Mouse (Mus musculus): ENCODE measurements around the gene Lrig3. TPM values are rescaled to one million over a fixed set of nuclear protein-coding genes. Genes with fewer than 3 reads are reported as not detected.
A peak's percentile ranks its signal among the peaks of the same experiment; 100 is the strongest.

Gene Lrig3
- polyA plus RNA-seq, 1 experiment: 1.3 TPM

DNA sequence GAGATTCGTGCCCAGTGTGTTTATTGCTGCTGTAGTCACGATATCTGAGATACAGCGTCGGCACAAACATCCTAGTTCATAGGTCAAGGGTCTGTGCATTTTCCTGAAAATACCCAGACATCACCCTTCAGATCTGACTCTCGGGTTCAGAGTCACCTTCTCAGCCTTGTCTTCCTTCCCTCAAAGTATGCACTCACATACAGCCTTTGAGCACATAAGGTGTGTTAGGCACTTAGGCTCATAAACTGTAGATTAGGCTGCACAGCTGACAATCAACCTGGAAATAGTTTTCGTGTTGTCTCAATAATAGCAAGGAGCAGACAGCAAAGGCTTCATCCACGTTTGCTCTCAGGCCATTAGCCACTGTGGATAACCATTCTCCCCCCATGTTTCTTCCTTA, 11.6 kb upstream of the Lrig3 start:
- Histone ChIP-seq H3K27ac (ENCODE audit: control insufficient read depth, insufficient read depth, low read depth, low read length, poor library complexity) (no peak overlapping the region), H3K4me1 (ENCODE audit: control insufficient read depth, insufficient read depth, low read length) (no peaks in the 10 kb centered on the region), H3K4me3 (replicated peaks; ENCODE audit: control insufficient read depth, low read depth, low read length) (no peak overlapping the region)
- WGBS: 76% methylated on average over 7 of the region's 7 CpGs
- TF ChIP-seq CTCF (IDR thresholded peaks at IDR 0.05; ENCODE audit: control insufficient read depth, insufficient read depth, low read length): no peak
- no peak for TF ChIP-seq POLR2A (IDR thresholded peaks at IDR 0.05; ENCODE audit: borderline replicate concordance, control insufficient read depth, low read depth, low read length)

DNA sequence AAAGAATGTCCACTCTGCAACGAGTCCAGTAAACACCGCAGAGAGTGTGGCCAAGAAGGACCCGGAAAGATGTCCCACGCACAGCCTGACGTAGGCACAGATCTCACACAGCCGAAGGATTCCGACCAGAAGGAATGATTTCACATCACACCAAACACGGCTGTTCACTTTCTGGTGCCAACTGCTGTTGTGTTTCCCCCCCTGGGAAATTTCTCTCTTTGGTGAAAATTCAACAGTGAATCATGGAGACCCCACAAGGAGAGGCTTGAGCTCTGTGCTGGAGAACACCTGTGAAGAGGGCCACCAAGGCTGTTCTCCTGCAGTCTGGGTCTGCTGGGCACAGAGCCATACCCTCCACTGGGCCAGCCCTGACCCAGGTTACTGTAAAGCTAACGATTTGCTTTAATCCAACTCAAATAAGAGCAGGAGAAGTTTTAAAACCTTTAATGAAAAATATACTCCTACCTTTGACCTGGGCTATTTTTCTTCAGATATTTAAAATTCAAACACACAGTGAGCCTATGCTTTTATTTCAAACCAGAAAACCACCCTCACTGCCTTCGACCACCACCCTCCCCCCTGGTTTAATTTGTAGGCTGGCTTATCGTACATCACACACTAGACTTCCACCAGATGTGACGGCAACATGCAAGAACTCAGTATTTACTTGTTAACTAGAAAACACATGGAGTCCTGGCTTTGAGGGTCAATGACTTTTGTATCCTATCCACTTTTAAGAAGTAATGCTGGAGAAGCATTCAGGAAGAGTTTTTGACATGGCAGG, 11.0 kb upstream of the Lrig3 start:
- TF ChIP-seq CTCF (IDR thresholded peaks at IDR 0.05; ENCODE audit: control insufficient read depth, insufficient read depth, low read length) (no peak), POLR2A (IDR thresholded peaks at IDR 0.05; ENCODE audit: borderline replicate concordance, control insufficient read depth, low read depth, low read length) (no peak)
- 83% methylated on average over 12 of the region's 12 CpGs for WGBS
- Histone ChIP-seq H3K4me1 (ENCODE audit: control insufficient read depth, insufficient read depth, low read length) (no peaks in the 10 kb centered on the region), H3K4me3 (replicated peaks; ENCODE audit: control insufficient read depth, low read depth, low read length) (no peak overlapping the region), H3K27ac (ENCODE audit: control insufficient read depth, insufficient read depth, low read depth, low read length, poor library complexity) (no peak overlapping the region)

DNA sequence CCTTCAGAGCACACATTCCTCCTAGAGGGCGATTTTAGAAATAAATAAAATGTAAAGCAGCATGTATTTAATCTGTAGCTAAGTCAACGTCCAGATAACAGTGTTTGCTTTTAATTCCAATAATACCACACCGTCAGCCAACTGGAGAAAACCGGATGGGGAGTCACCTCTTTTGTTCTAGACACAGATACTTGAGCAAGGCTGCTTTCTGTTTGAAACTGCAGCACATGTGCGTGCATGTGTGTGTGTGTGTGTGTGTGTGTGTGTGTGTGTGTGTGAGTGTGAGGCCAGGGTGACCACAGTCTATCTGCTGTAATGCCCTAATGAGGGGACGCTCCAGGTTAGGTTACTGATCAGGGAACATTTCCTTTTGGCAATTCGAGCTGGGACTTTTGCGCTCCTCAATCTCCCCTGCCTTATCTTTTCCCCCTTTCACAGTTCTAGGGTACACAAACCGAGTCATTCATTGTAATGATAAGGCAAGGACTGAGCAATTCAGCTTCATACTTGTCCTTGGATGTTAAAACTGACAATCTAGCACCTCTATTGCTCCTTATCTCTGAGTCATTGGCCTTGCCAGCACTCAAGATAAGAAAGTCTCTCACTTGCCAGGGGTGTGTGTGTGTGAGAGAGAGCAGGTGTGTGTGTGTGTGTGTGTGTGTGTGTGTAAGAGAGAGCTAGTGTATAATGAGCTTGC, 4.4 kb upstream of the Lrig3 start:
- H3K4me1 ChIP-seq (ENCODE audit: control insufficient read depth, insufficient read depth, low read length): no peaks in the 10 kb centered on the region
- TF ChIP-seq CTCF (IDR thresholded peaks at IDR 0.05; ENCODE audit: control insufficient read depth, insufficient read depth, low read length) (no peak), POLR2A (IDR thresholded peaks at IDR 0.05; ENCODE audit: borderline replicate concordance, control insufficient read depth, low read depth, low read length) (no peak)
- no peak overlapping the region for H3K4me3 ChIP-seq (replicated peaks; ENCODE audit: control insufficient read depth, low read depth, low read length)
- no peak overlapping the region for H3K27ac ChIP-seq (ENCODE audit: control insufficient read depth, insufficient read depth, low read depth, low read length, poor library complexity)
- WGBS: 60% methylated on average over 9 of the region's 9 CpGs

DNA sequence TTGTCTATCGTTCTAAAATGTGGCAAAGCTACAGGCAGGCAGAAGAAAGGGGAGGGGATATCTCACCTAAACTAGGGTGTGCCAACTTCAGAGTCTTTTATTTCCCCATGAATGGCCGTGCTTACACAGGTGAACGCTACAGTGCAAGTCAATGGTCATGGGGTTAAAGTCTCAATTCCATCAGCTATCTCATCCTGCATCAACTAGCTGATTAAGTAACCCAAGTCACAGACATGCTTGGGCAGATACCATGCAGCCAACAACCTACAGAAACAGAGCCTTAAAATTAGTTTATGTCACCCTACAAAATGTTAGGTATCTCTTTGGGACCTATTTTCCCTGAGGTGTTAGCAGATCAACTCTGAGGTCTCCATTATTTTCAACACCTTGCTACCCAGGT, 1.3 kb upstream of the Lrig3 start:
- Histone ChIP-seq H3K4me1 (ENCODE audit: control insufficient read depth, insufficient read depth, low read length) (no peaks in the 10 kb centered on the region), H3K4me3 (replicated peaks; ENCODE audit: control insufficient read depth, low read depth, low read length) (no peak overlapping the region), H3K27ac (ENCODE audit: control insufficient read depth, insufficient read depth, low read depth, low read length, poor library complexity) (no peak overlapping the region)
- TF ChIP-seq POLR2A (IDR thresholded peaks at IDR 0.05; ENCODE audit: borderline replicate concordance, control insufficient read depth, low read depth, low read length): no peak
- WGBS: 81% methylated on average over 3 of the region's 3 CpGs

DNA sequence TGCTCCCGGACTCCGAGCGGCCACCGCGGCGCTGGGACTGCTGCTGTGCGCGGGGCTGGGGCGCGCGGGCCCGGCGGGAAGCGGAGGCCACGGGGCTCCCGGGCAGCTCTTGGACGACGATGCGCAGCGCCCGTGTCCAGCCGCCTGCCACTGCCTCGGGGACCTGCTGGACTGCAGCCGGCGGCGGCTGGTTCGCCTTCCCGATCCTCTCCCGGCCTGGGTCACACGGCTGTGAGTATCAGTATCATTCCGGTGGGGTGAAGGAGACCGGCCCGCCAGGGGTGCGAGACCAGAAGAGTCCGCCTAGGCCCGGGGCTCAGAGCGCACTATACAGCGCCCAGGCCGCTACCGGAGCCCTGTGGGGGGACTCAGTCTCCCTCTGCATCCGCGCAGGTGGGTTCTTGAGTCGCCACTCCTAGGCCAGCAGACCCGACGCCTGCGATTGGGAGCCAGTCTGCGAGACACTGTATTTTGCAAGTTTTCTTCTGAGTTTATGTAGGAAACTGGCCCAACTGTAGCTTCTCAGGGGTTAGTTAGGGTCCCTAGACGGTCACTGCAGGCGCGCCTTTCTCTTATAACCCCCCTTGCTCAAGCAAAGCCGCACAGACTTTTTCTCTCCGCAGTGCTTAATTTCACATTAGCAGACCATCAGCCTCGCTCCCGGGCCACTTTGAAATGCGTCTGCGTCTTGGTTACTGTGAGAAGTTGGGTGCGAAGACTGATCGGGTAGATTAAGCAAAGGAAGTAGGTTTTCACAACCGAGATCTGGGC, 698 bp downstream of the Lrig3 start:
- no peak for TF ChIP-seq CTCF (IDR thresholded peaks at IDR 0.05; ENCODE audit: control insufficient read depth, insufficient read depth, low read length)
- no peak for TF ChIP-seq POLR2A (IDR thresholded peaks at IDR 0.05; ENCODE audit: borderline replicate concordance, control insufficient read depth, low read depth, low read length)
- H3K4me1 ChIP-seq (ENCODE audit: control insufficient read depth, insufficient read depth, low read length): no peaks in the 10 kb centered on the region
- no peak overlapping the region; the same call in 1 of the 2 replicates for H3K27ac ChIP-seq (ENCODE audit: control insufficient read depth, insufficient read depth, low read depth, low read length, poor library complexity)
- 2% methylated on average over 59 of the region's 59 CpGs for WGBS
- H3K4me3 ChIP-seq (replicated peaks; ENCODE audit: control insufficient read depth, low read depth, low read length): peak overlapping the region; percentile 70

DNA sequence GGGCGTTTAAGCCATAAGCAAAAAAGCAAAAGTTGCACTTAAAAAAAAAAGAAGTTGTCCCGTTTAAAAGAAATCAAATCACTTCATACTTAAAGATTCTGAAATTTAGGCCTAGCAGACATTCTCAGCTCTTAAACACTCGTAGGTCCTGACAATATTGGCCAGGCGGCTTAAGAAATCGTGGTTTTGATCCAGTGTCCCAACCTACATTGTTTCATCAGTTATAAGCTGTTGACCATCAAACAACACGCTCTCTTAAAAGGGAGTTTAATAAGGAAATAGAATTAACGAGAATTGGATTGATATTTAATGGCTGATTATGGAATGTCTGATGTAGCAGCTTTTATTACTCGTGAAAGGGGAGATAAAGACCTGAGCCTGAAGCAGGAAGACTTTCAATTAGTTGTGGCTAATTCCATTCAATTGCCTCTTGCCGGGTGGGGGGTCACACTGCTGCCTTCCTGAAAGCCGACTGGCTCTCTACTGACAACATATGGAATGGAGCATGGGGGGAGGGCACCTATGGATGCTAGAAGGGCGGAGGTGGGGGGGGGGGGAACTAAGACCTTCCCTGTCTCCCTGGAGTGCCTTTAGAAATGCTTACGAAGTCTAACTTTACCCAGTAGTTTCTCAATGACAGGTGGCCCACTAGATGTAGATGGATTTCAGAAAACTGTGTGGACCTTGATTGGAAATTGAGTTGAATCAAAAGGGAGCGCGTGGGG, 1.6 kb downstream of the Lrig3 start:
- Histone ChIP-seq H3K4me1 (ENCODE audit: control insufficient read depth, insufficient read depth, low read length) (no peaks in the 10 kb centered on the region), H3K4me3 (replicated peaks; ENCODE audit: control insufficient read depth, low read depth, low read length) (no peak overlapping the region), H3K27ac (ENCODE audit: control insufficient read depth, insufficient read depth, low read depth, low read length, poor library complexity) (no peak overlapping the region)
- TF ChIP-seq CTCF (IDR thresholded peaks at IDR 0.05; ENCODE audit: control insufficient read depth, insufficient read depth, low read length) (no peak), POLR2A (IDR thresholded peaks at IDR 0.05; ENCODE audit: borderline replicate concordance, control insufficient read depth, low read depth, low read length) (no peak)
- WGBS: 38% methylated on average over 14 of the region's 14 CpGs

DNA sequence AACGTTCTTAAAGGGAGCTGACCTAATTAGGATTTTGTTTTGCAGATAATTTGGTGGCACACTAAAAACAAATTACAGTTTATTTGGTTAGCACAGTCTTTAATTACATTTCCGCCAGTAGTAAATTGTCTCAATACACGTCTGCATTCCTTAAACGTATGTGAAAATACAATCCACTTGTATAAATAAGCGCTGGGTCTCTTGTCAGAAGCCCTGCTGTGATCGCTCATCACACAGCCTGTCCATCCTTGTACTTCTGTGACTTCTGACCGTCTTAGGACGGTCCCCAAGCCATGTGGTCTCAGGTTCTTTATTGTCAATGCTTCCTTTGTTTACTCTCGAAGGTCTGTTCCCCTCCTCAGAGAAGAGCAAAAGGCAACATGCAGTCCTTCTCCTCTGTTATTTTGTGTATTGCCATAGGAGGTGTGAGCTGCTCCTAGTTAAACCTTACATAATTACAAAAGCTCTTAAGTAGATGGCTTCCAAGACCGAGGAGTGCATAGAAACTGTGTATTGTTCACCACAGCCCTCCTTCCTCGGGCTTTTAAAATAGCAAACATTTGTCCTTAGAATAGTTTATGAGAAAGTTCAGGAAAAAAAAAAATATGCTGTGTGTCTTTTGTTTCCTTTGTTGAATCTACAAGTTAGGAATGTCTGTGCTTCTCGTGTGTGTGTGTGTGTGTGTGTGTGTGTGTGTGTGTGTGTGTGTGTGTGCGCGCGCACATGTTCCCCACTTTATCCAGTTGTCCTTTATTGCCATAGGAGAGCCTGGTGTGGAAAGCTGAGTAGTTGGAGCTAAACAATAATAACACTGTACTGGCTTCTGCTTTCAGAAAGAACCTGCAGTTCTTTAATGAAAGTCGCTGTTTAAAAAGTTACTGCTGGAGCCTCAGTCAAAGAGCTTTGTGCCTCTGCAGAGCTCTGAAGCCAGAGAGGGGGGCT, 2.5 kb downstream of the Lrig3 start:
- no peak overlapping the region for H3K4me3 ChIP-seq (replicated peaks; ENCODE audit: control insufficient read depth, low read depth, low read length)
- no peak for TF ChIP-seq CTCF (IDR thresholded peaks at IDR 0.05; ENCODE audit: control insufficient read depth, insufficient read depth, low read length)
- TF ChIP-seq POLR2A (IDR thresholded peaks at IDR 0.05; ENCODE audit: borderline replicate concordance, control insufficient read depth, low read depth, low read length): no peak
- H3K4me1 ChIP-seq (ENCODE audit: control insufficient read depth, insufficient read depth, low read length): no peaks in the 10 kb centered on the region
- H3K27ac ChIP-seq (ENCODE audit: control insufficient read depth, insufficient read depth, low read depth, low read length, poor library complexity): no peak overlapping the region
- 61% methylated on average over 16 of the region's 16 CpGs for WGBS
